8 mouse cellular contexts compared by ENCODE assay signal in the genomic region with DNA sequence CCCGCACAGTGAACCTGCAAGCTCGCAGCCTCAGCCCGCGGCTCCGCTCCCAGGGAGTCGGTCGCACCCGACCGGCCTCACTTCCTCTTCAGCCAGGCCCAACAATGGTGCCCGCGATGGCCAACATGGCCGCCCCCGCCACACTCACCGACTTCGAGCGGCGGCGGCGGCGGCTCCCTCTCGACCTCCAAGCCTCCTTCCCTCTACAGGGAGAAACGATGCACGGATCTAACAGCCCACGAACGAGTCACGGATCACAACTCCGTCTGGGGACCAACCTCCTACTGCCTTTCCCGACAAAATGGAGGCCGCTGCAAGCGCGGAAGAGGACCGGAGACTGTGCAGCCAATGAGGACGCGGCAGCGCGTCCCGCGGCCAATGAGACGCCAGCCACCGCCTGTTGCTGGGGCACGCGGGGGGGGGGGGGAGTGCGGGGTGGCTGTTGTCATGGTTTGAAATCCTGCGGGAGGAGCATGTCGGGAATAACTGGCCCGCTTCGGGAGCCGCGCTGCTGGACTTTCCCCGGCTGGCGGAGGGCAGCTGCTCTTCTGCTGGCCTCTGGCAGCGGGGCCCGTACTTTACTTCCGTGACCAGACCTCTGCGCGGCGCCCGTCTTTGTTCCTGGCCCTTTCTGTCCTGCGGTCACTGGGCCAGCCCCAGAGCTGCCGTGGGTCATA. TPM values are rescaled to one million over a fixed set of nuclear protein-coding genes. Genes with fewer than 3 reads are reported as not detected.
DNase-seq lines count a peak whose midpoint lies in the region; ATAC-seq and TF ChIP-seq lines count a peak whose summit lies in the region.

TSS of gene Pnrc2 (minus strand) at position 325 of the 677 bp plus-strand sequence.

- H3K36me3 ChIP-seq in hindbrain, postnatal 0 days (ENCODE audit: insufficient read depth, low read length), result no peaks in the 10 kb centered on the region
- H3K36me3 ChIP-seq in megakaryocyte, embryonic 14.5 days (replicated peaks; ENCODE audit: low read length), result peaks cover 36% of the 10 kb centered on the region

- no peaks in the 10 kb centered on the region for H3K9me3 ChIP-seq in hindbrain, postnatal 0 days (ENCODE audit: low read length)
- H3K9me3 ChIP-seq in megakaryocyte, embryonic 14.5 days, result no peaks in the 10 kb centered on the region

- DNase-seq in ZHBTc4 (ENCODE audit: low read depth, low spot score), result peak; percentile 97
- DNase-seq in cerebellum, postnatal 4 days (ENCODE audit: low spot score in 2 of 2), result peak; percentile 65 to 88
- DNase-seq in gastrocnemius, adult 2 months, result peak; percentile 95
- DNase-seq in hindbrain, postnatal 0 days (ENCODE audit: low spot score), result peak; percentile 97
- DNase-seq in left cerebral cortex, adult 8-10 months (ENCODE audit: low spot score in 2 of 2), result peak; percentile 84 to 89
- DNase-seq in right cerebral cortex, postnatal 10 days (ENCODE audit: low spot score in 2 of 2), result peak; percentile 96
- DNase-seq in urinary bladder, postnatal 4 days (ENCODE audit: low spot score in 2 of 2), result peak; percentile 88 to 89

- peak within 1 kb of the TSS; percentile 99 for H3K27ac ChIP-seq in gastrocnemius, adult 2 months
- H3K27ac ChIP-seq in hindbrain, postnatal 0 days, result peak within 1 kb of the TSS; percentile 100

- peak within 1 kb of the TSS; percentile 83 for H3K4me3 ChIP-seq in gastrocnemius, adult 2 months
- peak within 1 kb of the TSS; percentile 89 for H3K4me3 ChIP-seq in hindbrain, postnatal 0 days (ENCODE audit: low read length)
- peak within 1 kb of the TSS; percentile 96 for H3K4me3 ChIP-seq in megakaryocyte, embryonic 14.5 days (replicated peaks)

- peak within 1 kb of the TSS; percentile 85 for H3K4me2 ChIP-seq in hindbrain, postnatal 0 days (ENCODE audit: low read depth, low read length)

- under 1% methylated on average over 57 of the region's 60 CpGs for WGBS in hindbrain, postnatal 0 days

- intact Hi-C loops in gastrocnemius, adult 2 months (cut with DNase I), result loop anchor here (1.0 to 2.0 kb wide), 2 partner anchors 17 to 72 kb away; no protein-coding TSS in a partner anchor

- ATAC-seq in hindbrain, postnatal 0 days, result peak; percentile 98

- no peaks in the 10 kb centered on the region for H3K27me3 ChIP-seq in hindbrain, postnatal 0 days (ENCODE audit: insufficient read depth, low read length)
- H3K27me3 ChIP-seq in megakaryocyte, embryonic 14.5 days (replicated peaks), result no peaks in the 10 kb centered on the region

- H3K4me1 ChIP-seq in hindbrain, postnatal 0 days (ENCODE audit: insufficient read depth, low read length), result peaks cover 32% of the 10 kb centered on the region
- peaks cover 62% of the 10 kb centered on the region for H3K4me1 ChIP-seq in megakaryocyte, embryonic 14.5 days

- peak within 1 kb of the TSS; percentile 96 for H3K9ac ChIP-seq in hindbrain, postnatal 0 days (replicated peaks; ENCODE audit: low read length)

- no peak; the same call in 1 of the 2 replicates for TF ChIP-seq CTCF in gastrocnemius, adult 2 months (IDR thresholded peaks at IDR 0.05)
- no peak; the same call in 1 of the 2 replicates for TF ChIP-seq CTCF in hindbrain, postnatal 0 days (IDR thresholded peaks at IDR 0.05; ENCODE audit: low read depth)

RNA-seq across cellular contexts. Expression of gene Pnrc2, which starts in this region (rescaled TPM):
- total RNA-seq in gastrocnemius, adult 2 months (2021), result 10 to 100 TPM; 36.7 to 44.8 TPM
- total RNA-seq in hindbrain, postnatal 0 days (2014; rRNA removed), result 54.9 and 55.0 TPM in 2 replicates
- 81.7 and 90.4 TPM in 2 replicates for polyA plus RNA-seq in hindbrain, postnatal 0 days (2015; fragmentation: Nextera tagmentation; extraction: Ambion mirVana)
- total RNA-seq in left cerebral cortex, adult 8-10 months (2022), result 10 to 100 TPM; 39.6 to 49.8 (median 44.9) TPM
- 6.2 TPM in 1 of 2 replicates, not detected in the other for polyA plus RNA-seq in megakaryocyte, embryonic 14.5 days (2012; ENCODE audit: insufficient read depth, low replicate concordance)

Comparison
In these comparisons a context has a peak if more than half of its experiments do, and no peak if none do; other contexts are left out.
1. Peak in every context shown above with its lines: DNase-seq, ATAC-seq, H3K4me3 ChIP-seq and H3K27ac ChIP-seq.
2. RNA of gene Pnrc2 (polyA plus RNA-seq): 81.7 to 90.4 TPM in hindbrain, postnatal 0 days; 6.2 TPM in megakaryocyte, embryonic 14.5 days; every median in the first group is over 10 times any median in the second.